8 mouse cellular contexts compared by ENCODE assay signal in the genomic region with DNA sequence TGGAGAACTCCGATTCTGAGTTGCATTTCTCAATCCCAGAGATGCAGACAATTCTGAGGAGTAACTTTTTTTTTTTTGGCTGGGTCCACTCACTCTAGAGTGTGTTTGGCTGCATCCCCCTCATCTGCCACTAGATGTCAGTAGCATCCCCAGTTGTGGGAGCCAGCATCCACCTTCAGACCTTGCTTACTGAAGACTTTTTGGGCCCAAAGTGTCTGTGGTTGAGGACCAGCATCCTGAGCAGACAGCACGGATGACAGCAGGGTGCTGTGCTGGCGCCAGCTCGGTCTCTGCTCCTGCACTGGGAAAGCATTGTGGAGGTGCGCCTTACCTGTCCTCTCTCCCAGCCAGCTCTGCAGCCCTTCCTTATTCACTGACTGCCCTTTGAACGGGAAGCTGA. TPM values are rescaled to one million over a fixed set of nuclear protein-coding genes. Genes with fewer than 3 reads are reported as not detected.
DNase-seq lines count a peak whose midpoint lies in the region; ATAC-seq and TF ChIP-seq lines count a peak whose summit lies in the region.
"Had no signal": no experiment of that assay in that cellular context is flagged by ENCODE, and none has a peak within 500 bp of the region (broad histone marks: within the 10 kb centered on the region; RNA-seq: fewer than 3 reads in every experiment).

No protein-coding gene starts in this region.

- H3K36me3 ChIP-seq in ES-Bruce4 (ENCODE audit: control insufficient read depth, insufficient read depth, low read length, poor library complexity, severe bottlenecking) = no peaks in the 10 kb centered on the region
- no peaks in the 10 kb centered on the region for H3K36me3 ChIP-seq in forebrain, postnatal 0 days (ENCODE audit: insufficient read depth)
- H3K36me3 ChIP-seq in lung, postnatal 0 days (ENCODE audit: insufficient read depth, low read length) = no peaks in the 10 kb centered on the region
- H3K36me3 ChIP-seq: stomach, embryonic 15.5 days had no signal

- no peaks in the 10 kb centered on the region for H3K9me3 ChIP-seq in ES-Bruce4 (replicated peaks; ENCODE audit: control insufficient read depth, insufficient read depth, low read length, poor library complexity, severe bottlenecking)
- H3K9me3 ChIP-seq in forebrain, postnatal 0 days (ENCODE audit: low read length) = no peaks in the 10 kb centered on the region
- H3K9me3 ChIP-seq in lung, postnatal 0 days (ENCODE audit: low read length) = no peaks in the 10 kb centered on the region
- H3K9me3 ChIP-seq: stomach, embryonic 15.5 days had no signal

- no peak overlapping the region for H3K9ac ChIP-seq in ES-Bruce4 (ENCODE audit: low read depth, poor library complexity, severe bottlenecking)
- no peak overlapping the region for H3K9ac ChIP-seq in forebrain, postnatal 0 days
- H3K9ac ChIP-seq in lung, postnatal 0 days (replicated peaks; ENCODE audit: low read depth) = no peak overlapping the region
- H3K9ac ChIP-seq: stomach, embryonic 15.5 days had no signal

- peak; percentile 73 for ATAC-seq in forebrain, postnatal 0 days
- ATAC-seq in lung, postnatal 0 days = no peak

- TF ChIP-seq CTCF in ES-Bruce4 (IDR thresholded peaks at IDR 0.05; ENCODE audit: low read depth, low read length) = peak; percentile 80
- peak; percentile 95 for TF ChIP-seq CTCF in forebrain, postnatal 0 days (IDR thresholded peaks at IDR 0.05; ENCODE audit: low read depth)
- TF ChIP-seq CTCF in lung, postnatal 0 days (IDR thresholded peaks at IDR 0.05) = peak; percentile 74

- 36% methylated on average over 6 of the region's 6 CpGs for WGBS in forebrain, postnatal 0 days
- WGBS in large intestine, adult 2 months = 31% methylated on average over 6 of the region's 6 CpGs
- 28% methylated on average over 6 of the region's 6 CpGs for WGBS in lung, postnatal 0 days

- no peak for TF ChIP-seq POLR2A in ES-Bruce4 (IDR thresholded peaks at IDR 0.05; ENCODE audit: insufficient read depth, low read length)

- no peak overlapping the region for H3K4me3 ChIP-seq in ES-Bruce4 (ENCODE audit: low read depth, low read length)
- H3K4me3 ChIP-seq in forebrain, postnatal 0 days (ENCODE audit: low read depth, low read length) = no peak overlapping the region
- no peak overlapping the region for H3K4me3 ChIP-seq in lung, postnatal 0 days (ENCODE audit: low read depth, low read length)
- H3K4me3 ChIP-seq: stomach, embryonic 15.5 days had no signal

- no peak overlapping the region for H3K27ac ChIP-seq in ES-Bruce4 (ENCODE audit: insufficient read depth, low read length)
- H3K27ac ChIP-seq in forebrain, postnatal 0 days (ENCODE audit: low read depth, low read length) = no peak overlapping the region
- no peak overlapping the region for H3K27ac ChIP-seq in lung, postnatal 0 days (ENCODE audit: low read length)
- H3K27ac ChIP-seq: stomach, embryonic 15.5 days had no signal

- no peaks in the 10 kb centered on the region for H3K27me3 ChIP-seq in ES-Bruce4 (ENCODE audit: control insufficient read depth, insufficient read depth, low read length, poor library complexity, severe bottlenecking)
- H3K27me3 ChIP-seq in forebrain, postnatal 0 days (ENCODE audit: insufficient read depth, low read length) = no peaks in the 10 kb centered on the region
- no peaks in the 10 kb centered on the region for H3K27me3 ChIP-seq in lung, postnatal 0 days (replicated peaks; ENCODE audit: insufficient read depth, low read length)
- H3K27me3 ChIP-seq: stomach, embryonic 15.5 days had no signal

- no peak for TF ChIP-seq EP300 in ES-Bruce4 (IDR thresholded peaks at IDR 0.05; ENCODE audit: insufficient read depth, low read depth, low read length)
- no peak for TF ChIP-seq EP300 in lung, postnatal 0 days (IDR thresholded peaks at IDR 0.05)

- DNase-seq in CD4-positive helper T cell, adult 2 months (ENCODE audit: low read depth, low spot score) = peak; percentile 40
- peak; percentile 88 for DNase-seq in cerebellum, adult 11 months
- DNase-seq in forebrain, postnatal 0 days = peak; percentile 87
- peak; percentile 2 for DNase-seq in large intestine, adult 2 months (ENCODE audit: low read depth, low spot score)
- peak; percentile 45 for DNase-seq in lung, postnatal 0 days (ENCODE audit: low spot score)
- peak; percentile 61 for DNase-seq in right cerebral cortex, postnatal 25 days

- no peaks in the 10 kb centered on the region for H3K4me1 ChIP-seq in ES-Bruce4 (ENCODE audit: control insufficient read depth, insufficient read depth, low read length)
- H3K4me1 ChIP-seq in forebrain, postnatal 0 days (ENCODE audit: insufficient read depth) = no peaks in the 10 kb centered on the region
- H3K4me1 ChIP-seq in lung, postnatal 0 days (ENCODE audit: insufficient read depth, low read depth, low read length) = no peaks in the 10 kb centered on the region
- H3K4me1 ChIP-seq: stomach, embryonic 15.5 days had no signal

- no peak overlapping the region for H3K4me2 ChIP-seq in forebrain, postnatal 0 days (ENCODE audit: low read depth)
- H3K4me2 ChIP-seq in lung, postnatal 0 days (replicated peaks; ENCODE audit: low read depth, low read length) = no peak overlapping the region
- H3K4me2 ChIP-seq: stomach, embryonic 15.5 days had no signal

RNA-seq across cellular contexts. Expression of a gene that starts 42.4 kb away (rescaled TPM):
- polyA plus RNA-seq in ES-Bruce4 (2011; ENCODE audit: insufficient read depth, insufficient read length, low read depth, missing spikeins) = 2.9 and 3.5 TPM in 2 replicates
- 31.5 and 38.6 TPM in 2 replicates for total RNA-seq in forebrain, postnatal 0 days (2014; rRNA removed)
- 20.9 and 24.2 TPM in 2 replicates for polyA plus RNA-seq in forebrain, postnatal 0 days (2015; fragmentation: Nextera tagmentation; extraction: Ambion mirVana)
- polyA plus RNA-seq in large intestine, adult 2 months (2012; rRNA removed) = 4.8 and 5.8 TPM in 2 replicates
- polyA plus RNA-seq in lung, postnatal 0 days (2015; fragmentation: Nextera tagmentation; extraction: Ambion mirVana) = 2.6 and 2.9 TPM in 2 replicates

RNA-seq across cellular contexts. Expression of a gene that starts 43.6 kb away (rescaled TPM):
- 4.8 and 5.2 TPM in 2 replicates for polyA plus RNA-seq in ES-Bruce4 (2011; ENCODE audit: insufficient read depth, insufficient read length, low read depth, missing spikeins)
- 5.5 and 6.5 TPM in 2 replicates for total RNA-seq in forebrain, postnatal 0 days (2014; rRNA removed)
- polyA plus RNA-seq in forebrain, postnatal 0 days (2015; fragmentation: Nextera tagmentation; extraction: Ambion mirVana) = 2.6 and 3.5 TPM in 2 replicates
- 0.60 and 0.73 TPM in 2 replicates for polyA plus RNA-seq in large intestine, adult 2 months (2012; rRNA removed)
- polyA plus RNA-seq in lung, postnatal 0 days (2015; fragmentation: Nextera tagmentation; extraction: Ambion mirVana) = 0.75 and 0.95 TPM in 2 replicates

Comparison
In these comparisons a context has a peak if more than half of its experiments do, and no peak if none do; other contexts are left out.
1. DNase-seq: peak in every context shown above with its lines; median percentile 88 in cerebellum, adult 11 months; 87 in forebrain, postnatal 0 days; 61 in right cerebral cortex, postnatal 25 days; 45 in lung, postnatal 0 days; 40 in CD4-positive helper T cell, adult 2 months; 2 in large intestine, adult 2 months.